Mouse (Mus musculus): ENCODE results near the gene Dnttip1. TPM values are rescaled to one million over a fixed set of nuclear protein-coding genes. Genes with fewer than 3 reads are reported as not detected.
"Not testable (repeated sequence)": the region's sequence is repeated elsewhere in the genome, so short reads cannot be mapped to it uniquely, and the experiment has no call there.

The Dnttip1 gene
- total RNA-seq, 2 experiments from 2014 or later: 34.1 to 37.2 TPM

DNA sequence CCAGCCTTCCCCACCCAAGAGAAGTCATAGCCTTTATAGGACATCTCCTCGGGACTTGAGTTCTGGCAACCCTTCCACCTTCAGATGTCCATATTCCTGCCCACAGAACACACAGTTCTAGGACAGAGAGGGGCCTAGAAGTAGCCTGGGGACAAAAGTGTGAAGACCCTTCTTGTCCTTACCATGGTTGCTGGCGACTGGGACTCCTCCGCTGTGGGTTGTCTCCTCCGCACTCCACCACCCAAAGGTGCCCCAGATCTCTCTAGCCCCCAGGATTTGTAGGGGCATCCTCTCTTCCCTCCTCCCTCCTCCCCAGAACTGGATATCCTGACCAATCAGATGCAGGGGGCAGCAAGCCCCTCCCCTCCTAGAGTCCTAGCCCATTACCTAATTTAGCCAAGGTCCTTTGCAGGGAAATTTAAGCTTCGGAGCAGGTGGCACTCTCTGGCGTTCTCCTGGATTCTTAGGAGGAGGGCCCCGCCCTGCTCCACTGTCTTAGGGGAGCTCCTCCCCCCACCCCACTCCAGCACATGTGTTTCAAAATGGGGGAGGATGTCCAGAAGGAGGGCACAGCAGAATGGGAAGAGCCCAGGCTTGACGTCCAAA is 33.8 kb downstream of the Dnttip1 start, which contains the start of gene Tnnc2:
Tnnc2 (minus strand) TSS at position 487 of the 606 bp plus-strand sequence.
- DNase-seq (ENCODE audit: low spot score in 2 of 2): no peak

DNA sequence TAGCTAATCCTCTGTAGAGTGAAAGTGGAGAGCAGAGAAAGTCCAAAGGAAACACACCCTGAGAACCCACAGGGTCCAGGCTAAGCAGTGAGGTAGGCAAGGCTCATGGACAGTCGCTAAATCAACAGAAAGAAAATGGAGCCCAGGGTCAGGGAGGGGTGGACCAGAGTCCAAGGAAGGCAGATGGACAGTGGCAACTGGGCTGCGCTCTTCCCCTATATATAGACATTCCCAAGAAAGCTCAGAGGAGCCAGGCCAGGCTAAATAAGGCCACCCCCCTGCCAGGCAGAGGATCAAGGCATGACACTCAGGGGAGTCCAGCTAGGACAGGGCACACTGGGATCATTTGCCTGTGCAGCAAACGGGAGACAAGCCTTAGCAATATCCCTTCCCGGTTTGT is 36.1 kb downstream of the Dnttip1 start:
- no peak for DNase-seq (ENCODE audit: low spot score in 2 of 2)

DNA sequence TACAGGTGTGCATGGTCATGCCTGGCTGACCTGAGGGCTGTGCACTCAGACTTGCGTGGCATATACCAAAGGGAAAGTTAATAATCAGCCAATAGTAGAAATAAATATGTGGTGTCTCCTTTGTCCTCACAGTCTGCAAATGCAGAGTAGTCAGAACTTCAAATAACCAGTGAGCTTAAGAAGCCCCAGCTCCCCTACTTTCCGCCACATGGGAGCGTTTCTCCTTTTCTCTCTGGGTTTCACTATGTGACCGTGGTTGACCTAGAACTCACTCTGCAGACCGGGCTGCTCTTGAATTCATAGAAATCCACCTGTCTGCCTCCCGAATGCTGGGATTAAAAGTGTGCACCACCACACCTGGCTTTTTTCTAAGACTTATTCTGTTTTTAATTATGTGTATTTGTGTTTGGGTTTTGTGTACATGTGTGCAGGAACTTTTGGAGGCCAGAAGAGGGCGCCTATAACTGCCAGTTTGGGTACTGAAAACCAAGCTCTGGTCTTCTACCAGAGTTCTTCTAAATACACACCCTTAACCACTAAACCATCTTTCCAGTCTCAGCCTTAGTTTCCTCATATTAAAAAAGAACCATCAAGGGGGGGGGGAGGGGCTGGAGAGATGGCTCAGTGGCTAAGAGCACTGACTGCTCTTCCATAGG is 38.3 kb downstream of the Dnttip1 start:
- no peak for DNase-seq (ENCODE audit: low spot score in 2 of 2)

DNA sequence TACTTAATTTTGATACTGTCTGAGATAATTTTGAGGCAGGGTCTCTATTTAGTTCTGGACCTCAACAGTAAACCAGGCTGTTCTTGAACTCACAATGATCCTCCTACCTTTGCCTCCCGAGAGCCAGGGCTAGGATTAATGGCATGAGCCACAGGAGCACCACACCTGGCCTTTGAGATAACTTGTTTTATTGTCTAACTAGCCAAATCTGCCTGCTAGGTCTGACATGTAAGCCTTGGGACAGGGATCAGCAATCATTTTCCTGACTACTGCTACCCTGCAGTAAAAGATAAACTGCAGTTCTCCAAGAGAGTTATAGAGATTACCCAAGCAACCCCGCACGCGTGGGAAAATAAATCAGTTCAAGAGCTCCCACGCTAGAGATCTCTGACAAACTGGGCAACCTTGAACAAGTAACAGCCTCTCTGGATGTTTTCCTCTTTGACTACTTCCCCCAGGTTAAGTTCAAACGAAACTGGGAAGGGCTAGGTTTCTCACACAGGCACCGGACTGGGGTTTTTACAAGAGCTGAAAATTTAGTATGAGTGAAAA is 39.2 kb downstream of the Dnttip1 start:
- DNase-seq (ENCODE audit: low spot score in 2 of 2): no peak

DNA sequence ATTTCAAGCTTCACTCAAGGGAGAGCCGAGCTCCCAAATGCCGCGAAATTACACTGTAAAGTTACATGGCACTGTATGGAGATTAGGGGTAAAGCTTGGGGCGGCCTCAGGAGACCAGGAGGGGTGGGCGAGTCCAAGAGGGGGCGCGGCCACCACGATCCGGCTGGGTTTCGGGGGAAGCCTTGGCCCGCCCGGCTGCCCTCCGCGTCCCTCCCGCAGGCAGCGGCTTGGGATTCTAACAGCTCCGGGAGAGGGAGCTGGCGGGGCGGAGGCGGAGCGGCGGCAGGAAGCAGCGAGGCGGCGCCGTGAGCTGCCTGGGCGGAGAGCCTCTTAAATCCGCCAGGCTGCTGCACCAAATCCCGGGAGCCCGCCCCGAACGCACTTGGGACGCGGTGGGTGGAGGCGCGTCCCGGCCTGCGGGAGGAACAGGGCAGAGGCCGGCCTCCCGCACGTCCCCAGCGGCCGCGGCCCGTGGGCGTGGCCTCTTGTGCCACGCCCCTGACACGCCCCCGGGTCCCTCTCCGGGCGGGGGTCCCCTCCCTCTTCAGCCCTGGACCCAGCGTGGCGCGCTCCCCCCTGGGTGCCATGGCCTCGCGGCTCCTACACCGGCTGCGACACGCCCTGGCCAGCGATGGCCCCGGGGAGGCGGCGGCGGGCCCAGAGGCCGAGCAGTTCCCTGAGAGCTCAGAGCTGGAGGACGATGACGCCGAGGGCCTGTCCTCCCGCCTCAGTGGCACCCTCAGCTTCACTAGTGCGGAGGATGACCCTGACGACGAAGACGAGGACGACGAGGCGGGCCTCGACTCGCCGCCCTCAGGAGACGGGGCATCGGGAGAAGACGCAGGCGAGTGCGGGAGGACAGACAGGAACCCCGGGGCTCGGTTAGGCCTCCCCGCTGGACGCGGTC is 40.0 kb downstream of the Dnttip1 start, which contains the start of gene Snx21:
Snx21 (plus strand) TSS at position 343 of the 907 bp plus-strand sequence.
- peak; percentile 80 to 83 for DNase-seq (ENCODE audit: low spot score in 2 of 2)

DNA sequence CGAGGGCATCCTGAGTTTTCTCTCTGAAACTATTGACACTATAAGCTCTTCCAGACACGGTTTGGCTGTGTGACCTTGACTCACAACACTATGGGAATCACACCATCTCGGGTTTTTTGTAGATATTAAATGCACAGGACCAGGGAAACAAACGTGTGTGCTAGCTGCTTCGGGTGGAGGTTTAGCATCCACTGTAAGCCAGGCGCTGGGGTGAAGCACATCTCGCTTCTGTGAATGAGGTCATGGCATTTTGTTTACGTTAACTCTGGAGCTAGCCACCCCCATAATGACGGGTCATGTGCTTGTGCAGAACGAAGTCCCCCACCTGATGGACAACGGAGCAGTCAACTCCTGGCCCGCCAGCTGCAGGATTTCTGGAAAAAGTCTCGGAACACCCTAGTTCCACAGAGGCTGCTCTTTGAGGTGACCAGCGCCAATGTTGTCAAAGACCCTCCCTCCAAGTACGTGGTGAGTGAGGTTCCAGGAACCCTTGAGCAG is 40.7 kb downstream of the Dnttip1 start:
- DNase-seq (ENCODE audit: low spot score in 2 of 2): no peak

DNA sequence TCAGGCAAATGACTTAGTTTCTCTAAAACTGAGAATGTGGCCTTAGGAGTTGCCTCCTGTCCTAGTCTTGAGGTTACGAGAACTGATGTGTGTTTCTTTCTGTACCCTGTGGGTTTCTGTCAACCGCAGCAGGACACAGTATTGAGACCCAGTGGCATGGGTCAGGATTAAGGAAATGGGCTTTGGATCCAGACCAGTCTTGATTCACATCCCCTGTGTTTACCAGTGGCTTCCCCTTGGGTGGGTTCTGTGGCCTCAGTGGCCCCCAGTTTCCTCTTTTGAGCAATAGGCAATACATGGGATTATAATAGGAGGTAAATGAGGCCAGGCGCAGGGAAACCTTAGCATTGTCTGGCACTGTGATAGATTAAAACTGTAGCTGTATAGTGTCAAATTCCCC is 41.2 kb downstream of the Dnttip1 start:
- DNase-seq (ENCODE audit: low spot score in 2 of 2): no peak

GRCm38 (mm10) chr2:164787779-164788178 is 42.0 kb downstream of the Dnttip1 start:
- no peak for DNase-seq (ENCODE audit: low spot score in 2 of 2)

GRCm38 (mm10) chr2:164788411-164788810 is 42.6 kb downstream of the Dnttip1 start:
- DNase-seq (ENCODE audit: low spot score in 2 of 2): no peak

GRCm38 (mm10) chr2:164790451-164790850 is 44.7 kb downstream of the Dnttip1 start:
- no peak for DNase-seq (ENCODE audit: low spot score in 2 of 2)

GRCm38 (mm10) chr2:164791841-164792261 is 46.1 kb downstream of the Dnttip1 start:
- no peak for DNase-seq (ENCODE audit: low spot score in 2 of 2)

DNA sequence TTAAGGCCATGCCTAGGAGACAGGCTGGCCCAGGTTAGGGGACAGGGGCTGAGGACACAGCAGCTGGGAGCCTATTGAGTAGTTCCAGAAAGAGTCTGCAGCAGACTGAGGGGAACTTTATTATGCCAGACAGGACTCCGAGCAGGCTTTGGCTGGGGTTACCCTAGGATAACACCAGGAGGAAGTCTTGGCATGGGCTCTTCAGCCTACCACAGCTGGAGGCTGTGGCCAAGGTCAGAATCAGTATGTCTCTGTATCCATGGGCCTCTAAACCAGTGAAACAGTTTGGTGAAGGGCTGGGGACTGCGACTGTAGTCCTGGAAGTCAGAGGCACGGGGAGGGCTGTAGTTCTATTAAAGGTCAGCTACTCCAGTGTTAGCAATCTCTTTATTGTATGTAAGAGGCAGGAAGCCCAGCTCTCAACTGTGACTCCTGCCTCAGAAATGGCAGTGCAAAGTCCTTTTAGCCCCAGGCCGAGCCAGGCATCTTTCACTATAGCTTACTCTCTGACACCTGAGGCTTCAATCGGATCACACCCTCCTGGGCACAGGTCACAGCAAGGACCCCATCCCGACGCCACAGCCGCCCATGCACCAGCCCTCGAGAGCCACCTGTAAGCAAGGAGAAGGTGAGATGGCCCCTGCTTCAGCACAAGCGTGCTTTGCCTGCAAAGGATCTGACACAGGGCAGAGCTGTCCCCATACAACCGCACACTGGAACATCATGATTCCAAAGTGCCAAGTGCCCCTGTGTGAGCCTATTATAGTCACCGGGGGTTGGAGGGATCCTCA is 46.8 kb downstream of the Dnttip1 start:
- no peak for DNase-seq (ENCODE audit: low spot score in 2 of 2)

DNA sequence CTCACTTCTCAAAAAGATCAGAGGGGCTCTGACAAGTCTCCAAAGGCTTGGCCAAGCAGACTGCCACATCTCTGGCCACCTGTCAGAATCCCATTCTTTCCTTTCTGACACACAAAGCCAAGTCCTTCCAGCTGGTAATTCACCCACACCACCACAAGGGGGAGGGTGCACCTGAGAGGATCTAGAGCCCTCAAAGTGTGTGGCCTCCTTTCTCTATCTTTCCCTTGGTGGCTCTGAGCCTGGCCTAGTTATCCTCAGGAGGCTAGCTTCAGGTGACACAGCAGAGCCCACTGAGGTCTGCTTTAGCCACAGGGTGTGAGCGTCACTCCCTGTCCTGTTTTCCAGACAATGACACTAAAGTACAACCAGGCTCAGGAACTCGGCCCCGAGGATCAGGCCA is 47.5 kb downstream of the Dnttip1 start:
- DNase-seq (ENCODE audit: low spot score in 2 of 2): peak in 1 of 2 experiments; percentile 52

- no peak for DNase-seq (ENCODE audit: low spot score in 2 of 2)
Observed at GRCm38 (mm10) chr2:164793772-164794171, 48.0 kb downstream of the Dnttip1 start.

DNA sequence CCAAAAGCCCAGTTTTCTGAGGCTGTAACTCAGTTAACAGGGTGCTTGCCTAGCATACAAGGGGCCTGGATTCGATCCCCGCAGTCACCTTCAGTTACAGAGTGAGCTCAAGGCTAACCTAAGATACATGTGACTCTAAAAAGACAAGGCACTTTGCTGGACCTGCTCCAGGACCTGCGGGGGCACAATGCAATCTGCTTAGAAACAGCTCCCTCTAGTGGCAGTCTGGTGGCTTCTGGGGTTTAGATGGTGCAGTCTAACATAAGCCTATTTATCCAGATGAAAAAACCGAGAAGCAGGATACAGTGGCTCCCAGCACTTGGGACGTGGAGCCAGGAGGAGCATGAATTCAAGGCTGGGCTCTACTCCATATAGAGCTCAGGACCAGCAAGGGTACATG is 48.5 kb downstream of the Dnttip1 start:
- DNase-seq (ENCODE audit: low spot score in 2 of 2): peak; percentile 80 to 91

GRCm38 (mm10) chr2:164795868-164796267 is 50.1 kb downstream of the Dnttip1 start:
- DNase-seq (ENCODE audit: low spot score in 2 of 2): no peak

DNA sequence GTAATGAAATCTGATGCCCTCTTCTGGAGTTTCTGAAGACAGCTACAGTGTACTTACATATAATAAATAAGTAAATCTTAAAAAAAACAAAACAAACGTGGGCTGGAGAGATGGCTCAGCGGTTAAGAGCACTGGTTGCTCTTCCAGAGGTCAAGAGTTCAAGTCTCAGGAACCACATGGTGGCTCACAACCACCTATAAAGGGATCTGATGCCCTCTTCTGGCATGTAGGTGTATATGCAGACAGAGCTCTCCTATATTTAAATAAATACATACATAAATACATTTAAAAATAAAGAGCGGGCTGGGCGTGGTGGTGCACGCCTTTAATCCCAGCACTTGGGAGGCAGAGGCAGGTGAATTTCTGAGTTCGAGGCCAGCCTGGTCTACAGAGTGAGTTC is 52.8 kb downstream of the Dnttip1 start:
- not testable (repeated sequence) for DNase-seq (ENCODE audit: low spot score in 2 of 2)

GRCm38 (mm10) chr2:164800252-164801004 is 54.6 kb downstream of the Dnttip1 start:
- DNase-seq (ENCODE audit: low spot score in 2 of 2): no peak

- DNase-seq (ENCODE audit: low spot score in 2 of 2): no peak
Observed at GRCm38 (mm10) chr2:164803201-164803920, 57.6 kb downstream of the Dnttip1 start.

Measured in layer of hippocampus, postnatal 14 days (tissue).